Mouse (Mus musculus): ENCODE measurements at regions not wholly inside any gene's neighbourhood (a gene's known extent, or its start where the extent isn't known, plus 50 kb on each side); places are given as distances from the start of the nearest gene placed in this dataset.

DNA sequence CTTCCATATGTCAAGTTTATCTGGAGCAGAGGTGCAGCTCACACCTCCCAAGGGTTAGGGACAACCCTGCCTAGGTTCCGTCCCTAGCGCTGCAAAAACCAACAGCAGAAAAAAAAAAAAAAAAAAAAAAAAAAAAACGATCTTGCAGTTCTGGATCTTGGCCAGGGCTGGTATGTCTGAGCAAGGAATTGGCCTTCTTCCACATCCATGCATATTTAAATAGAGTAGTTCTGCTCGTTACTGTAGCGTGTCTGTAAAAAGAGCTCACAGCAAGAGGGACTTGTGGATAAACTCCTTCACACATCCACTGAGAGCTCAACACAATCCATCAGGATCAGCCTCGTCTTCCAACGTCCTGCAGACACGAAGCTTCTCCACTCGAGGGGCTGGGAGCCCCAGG lies 639.4 kb upstream of the Adam5 start:
- Histone ChIP-seq H3K36me3 (replicated peaks; ENCODE audit: low read length) (no peaks in the 10 kb centered on the region), H3K4me1 (peaks cover 23% of the 10 kb centered on the region), H3K27me3 (replicated peaks) (peaks cover 20% of the 10 kb centered on the region), H3K9me3 (no peaks in the 10 kb centered on the region), H3K4me3 (replicated peaks) (no peak overlapping the region)
- no peak for TF ChIP-seq GATA1 (IDR thresholded peaks at IDR 0.05; ENCODE audit: borderline replicate concordance, low read length)
- no peak for TF ChIP-seq FLI1 (IDR thresholded peaks at IDR 0.05; ENCODE audit: low read length)

DNA sequence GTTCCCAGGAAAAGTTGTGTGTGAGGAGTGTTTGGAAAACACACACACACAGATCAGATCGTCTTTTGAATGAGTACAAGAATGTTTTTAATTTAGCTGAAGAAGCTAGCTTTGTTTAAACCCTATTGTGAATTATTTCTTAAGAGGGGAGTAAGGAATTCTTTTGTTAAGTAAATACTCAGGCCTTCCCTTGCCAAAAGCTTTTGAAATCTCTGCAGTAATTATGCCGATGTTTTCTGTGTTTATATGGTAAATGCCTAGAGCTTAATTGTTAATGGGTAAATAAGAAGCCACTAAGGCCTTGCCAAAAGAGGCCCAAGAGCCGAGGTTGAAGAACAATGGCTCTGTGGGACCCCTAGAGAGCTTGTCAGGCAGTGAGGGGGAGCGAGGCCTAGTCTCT lies 638.3 kb upstream of the Adam5 start:
- H3K9me3 ChIP-seq, result no peaks in the 10 kb centered on the region

GRCm38 (mm10) chr8:25455644-25456043 lies 631.5 kb upstream of the Adam5 start:
- no peaks in the 10 kb centered on the region for H3K4me1 ChIP-seq
- no peak overlapping the region for H3K4me3 ChIP-seq (replicated peaks)
- no peaks in the 10 kb centered on the region for H3K36me3 ChIP-seq (replicated peaks; ENCODE audit: low read length)
- TF ChIP-seq FLI1 (IDR thresholded peaks at IDR 0.05; ENCODE audit: low read length) (no peak), GATA1 (IDR thresholded peaks at IDR 0.05; ENCODE audit: borderline replicate concordance, low read length) (no peak)
- peaks cover 5% of the 10 kb centered on the region for H3K27me3 ChIP-seq (replicated peaks)
- H3K9me3 ChIP-seq, result peaks cover 13% of the 10 kb centered on the region

More for the DNA sequence above, 638.3 kb upstream of the Adam5 start:
- no peaks in the 10 kb centered on the region for H3K36me3 ChIP-seq (replicated peaks; ENCODE audit: low read length)
- H3K27me3 ChIP-seq (replicated peaks), result peaks cover 20% of the 10 kb centered on the region
- H3K4me3 ChIP-seq (replicated peaks), result no peak overlapping the region
- TF ChIP-seq FLI1 (IDR thresholded peaks at IDR 0.05; ENCODE audit: low read length) (no peak), GATA1 (IDR thresholded peaks at IDR 0.05; ENCODE audit: borderline replicate concordance, low read length) (no peak)
- peaks cover 20% of the 10 kb centered on the region for H3K4me1 ChIP-seq

GRCm38 (mm10) chr8:25454972-25455371 lies 630.8 kb upstream of the Adam5 start:
- Histone ChIP-seq H3K27me3 (replicated peaks) (peaks cover 3% of the 10 kb centered on the region), H3K4me3 (replicated peaks) (no peak overlapping the region), H3K9me3 (peaks cover 13% of the 10 kb centered on the region), H3K36me3 (replicated peaks; ENCODE audit: low read length) (no peaks in the 10 kb centered on the region), H3K4me1 (no peaks in the 10 kb centered on the region; the same call in 1 of the 2 replicates)
- TF ChIP-seq FLI1 (IDR thresholded peaks at IDR 0.05; ENCODE audit: low read length) (no peak), GATA1 (IDR thresholded peaks at IDR 0.05; ENCODE audit: borderline replicate concordance, low read length) (no peak)

- Histone ChIP-seq H3K27me3 (replicated peaks) (no peaks in the 10 kb centered on the region), H3K9me3 (peaks cover 13% of the 10 kb centered on the region), H3K36me3 (replicated peaks; ENCODE audit: low read length) (no peaks in the 10 kb centered on the region), H3K4me1 (peaks cover 5% of the 10 kb centered on the region), H3K4me3 (replicated peaks) (no peak overlapping the region)
- TF ChIP-seq FLI1 (IDR thresholded peaks at IDR 0.05; ENCODE audit: low read length), result no peak
- no peak for TF ChIP-seq GATA1 (IDR thresholded peaks at IDR 0.05; ENCODE audit: borderline replicate concordance, low read length)
Measured at GRCm38 (mm10) chr8:25453826-25454225, 629.7 kb upstream of the Adam5 start.

DNA sequence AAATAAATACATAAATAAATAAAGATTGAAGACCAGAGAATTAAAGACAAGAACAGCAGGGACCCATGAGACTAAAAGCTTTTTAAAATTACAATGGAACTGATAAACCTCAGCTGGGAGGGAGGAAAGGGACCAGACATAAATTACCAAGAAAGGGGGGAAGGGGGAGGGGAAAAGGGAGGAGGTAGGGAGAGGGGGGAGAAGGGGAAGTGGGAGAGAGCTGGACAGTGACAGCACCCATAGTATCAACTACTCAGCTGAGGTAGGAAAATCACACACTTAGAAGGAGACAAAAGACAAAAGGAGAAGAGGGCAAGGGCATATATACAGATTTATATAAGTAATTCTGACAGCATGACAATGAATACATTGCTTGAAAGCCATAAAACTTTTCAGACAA lies 626.4 kb upstream of the Adam5 start:
- Histone ChIP-seq H3K36me3 (replicated peaks; ENCODE audit: low read length) (no peaks in the 10 kb centered on the region), H3K27me3 (replicated peaks) (no peaks in the 10 kb centered on the region), H3K9me3 (peaks cover 13% of the 10 kb centered on the region), H3K4me3 (replicated peaks) (no peak overlapping the region), H3K4me1 (peaks cover 31% of the 10 kb centered on the region)
- TF ChIP-seq FLI1 (IDR thresholded peaks at IDR 0.05; ENCODE audit: low read length) (no peak), GATA1 (IDR thresholded peaks at IDR 0.05; ENCODE audit: borderline replicate concordance, low read length) (no peak)

GRCm38 (mm10) chr8:25449590-25449989 lies 625.4 kb upstream of the Adam5 start:
- peaks cover 13% of the 10 kb centered on the region for H3K9me3 ChIP-seq
- no peaks in the 10 kb centered on the region for H3K27me3 ChIP-seq (replicated peaks)
- no peak overlapping the region for H3K4me3 ChIP-seq (replicated peaks)
- H3K4me1 ChIP-seq, result peaks cover 38% of the 10 kb centered on the region
- TF ChIP-seq FLI1 (IDR thresholded peaks at IDR 0.05; ENCODE audit: low read length), result no peak
- no peak for TF ChIP-seq GATA1 (IDR thresholded peaks at IDR 0.05; ENCODE audit: borderline replicate concordance, low read length)
- no peaks in the 10 kb centered on the region for H3K36me3 ChIP-seq (replicated peaks; ENCODE audit: low read length)

GRCm38 (mm10) chr8:25447900-25448299 lies 623.7 kb upstream of the Adam5 start:
- TF ChIP-seq GATA1 (IDR thresholded peaks at IDR 0.05; ENCODE audit: borderline replicate concordance, low read length) (no peak), FLI1 (IDR thresholded peaks at IDR 0.05; ENCODE audit: low read length) (no peak)
- Histone ChIP-seq H3K4me3 (replicated peaks) (no peak overlapping the region), H3K4me1 (peaks cover 44% of the 10 kb centered on the region), H3K36me3 (replicated peaks; ENCODE audit: low read length) (no peaks in the 10 kb centered on the region), H3K9me3 (peaks cover 8% of the 10 kb centered on the region; the same call in 1 of the 2 replicates), H3K27me3 (replicated peaks) (no peaks in the 10 kb centered on the region)

DNA sequence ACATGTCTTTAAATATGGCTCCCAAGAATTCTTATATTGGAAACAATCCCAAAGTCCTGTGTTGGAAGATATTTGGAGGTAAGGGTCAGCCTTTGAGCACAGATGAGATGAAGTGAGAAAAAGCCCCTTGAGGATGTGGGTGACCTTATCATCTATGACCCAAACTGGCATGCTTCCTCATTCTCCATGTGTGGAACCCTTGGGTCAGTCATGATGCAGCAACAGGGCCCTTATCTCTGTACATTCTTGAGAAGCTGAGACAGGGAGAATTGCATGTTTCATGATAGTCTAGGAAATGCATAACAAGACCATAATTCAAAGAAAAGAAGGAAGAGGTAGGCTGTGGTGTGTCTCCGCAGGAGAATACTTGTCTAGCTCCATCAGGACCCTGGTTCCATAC lies 621.8 kb upstream of the Adam5 start:
- H3K9me3 ChIP-seq, result no peaks in the 10 kb centered on the region
- TF ChIP-seq GATA1 (IDR thresholded peaks at IDR 0.05; ENCODE audit: borderline replicate concordance, low read length) (no peak), FLI1 (IDR thresholded peaks at IDR 0.05; ENCODE audit: low read length) (no peak)
- H3K4me3 ChIP-seq (replicated peaks), result peak overlapping the region; percentile 36
- no peaks in the 10 kb centered on the region for H3K36me3 ChIP-seq (replicated peaks; ENCODE audit: low read length)
- H3K27me3 ChIP-seq (replicated peaks), result peaks cover 9% of the 10 kb centered on the region
- H3K4me1 ChIP-seq, result peaks cover 44% of the 10 kb centered on the region

- TF ChIP-seq FLI1 (IDR thresholded peaks at IDR 0.05; ENCODE audit: low read length) (no peak), GATA1 (IDR thresholded peaks at IDR 0.05; ENCODE audit: borderline replicate concordance, low read length) (no peak)
- Histone ChIP-seq H3K36me3 (replicated peaks; ENCODE audit: low read length) (no peaks in the 10 kb centered on the region), H3K9me3 (no peaks in the 10 kb centered on the region), H3K27me3 (replicated peaks) (peaks cover 17% of the 10 kb centered on the region), H3K4me1 (peaks cover 53% of the 10 kb centered on the region), H3K4me3 (replicated peaks) (no peak overlapping the region)
Measured at GRCm38 (mm10) chr8:25445054-25445453, 620.9 kb upstream of the Adam5 start.

- Histone ChIP-seq H3K4me1 (peaks cover 57% of the 10 kb centered on the region), H3K36me3 (replicated peaks; ENCODE audit: low read length) (no peaks in the 10 kb centered on the region)
- no peak for TF ChIP-seq GATA1 (IDR thresholded peaks at IDR 0.05; ENCODE audit: borderline replicate concordance, low read length)
- TF ChIP-seq FLI1 (IDR thresholded peaks at IDR 0.05; ENCODE audit: low read length), result no peak
Measured at GRCm38 (mm10) chr8:25443552-25443951, 619.4 kb upstream of the Adam5 start.

More at GRCm38 (mm10) chr8:25443552-25443951, 619.4 kb upstream of the Adam5 start:
- H3K27me3 ChIP-seq (replicated peaks), result peaks cover 24% of the 10 kb centered on the region
- H3K9me3 ChIP-seq, result no peaks in the 10 kb centered on the region
- no peak overlapping the region for H3K4me3 ChIP-seq (replicated peaks)
